Mouse (Mus musculus): ENCODE results near the gene Macrod2.

Gene Macrod2

DNA sequence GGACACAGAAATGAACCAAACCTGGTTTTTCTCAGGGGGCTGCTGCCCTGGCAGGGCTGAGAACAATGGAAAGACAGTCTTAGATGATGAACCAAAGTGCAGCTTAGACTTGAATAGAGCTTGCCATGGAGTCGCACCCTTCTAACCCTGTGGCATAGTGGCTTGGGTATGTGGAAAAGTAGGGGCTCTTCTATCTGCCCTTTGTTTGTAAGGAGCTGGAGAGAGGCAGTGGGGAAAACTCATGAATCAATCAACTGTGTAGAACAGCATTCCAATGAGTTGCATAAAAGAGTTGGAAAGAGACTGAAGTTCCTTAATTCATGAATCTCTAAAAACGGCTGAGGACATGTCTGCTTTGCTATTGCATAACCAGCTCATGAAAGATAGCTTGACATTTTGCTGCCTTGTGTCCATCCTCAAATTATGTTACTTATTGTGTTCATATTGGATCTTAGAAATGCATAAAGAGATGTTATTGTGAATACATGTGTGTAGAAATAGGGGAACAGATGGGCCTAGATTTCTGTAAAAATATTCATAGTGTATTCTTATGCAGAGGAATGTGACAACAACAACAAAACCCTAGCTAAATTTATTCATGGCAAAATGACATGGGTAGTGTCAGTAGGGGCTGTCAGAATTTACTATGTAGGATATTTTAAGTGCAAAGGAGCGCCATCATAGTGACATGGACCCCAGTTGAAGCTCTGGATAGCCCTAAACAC lies 197.6 kb downstream of the Macrod2 start:
- DNase-seq (ENCODE audit: low spot score), result no peak

DNA sequence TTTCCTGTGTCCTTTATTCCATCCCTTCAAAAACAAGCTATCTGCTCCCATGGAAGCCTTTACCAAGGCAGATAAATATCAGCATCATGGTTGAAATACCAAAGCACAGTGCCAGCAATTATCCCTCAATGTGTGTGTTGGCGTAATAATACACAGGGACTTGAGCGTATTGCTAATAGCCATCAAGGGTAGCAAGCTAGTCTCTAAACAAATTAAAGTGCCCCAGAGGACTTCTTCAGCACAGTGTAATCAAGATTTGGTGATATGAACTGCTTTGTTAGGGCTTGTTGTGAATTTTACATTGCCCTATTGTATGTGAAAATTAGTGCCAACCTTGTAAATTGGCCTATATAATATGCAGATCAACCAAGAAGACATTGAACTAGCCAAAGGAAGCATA lies 201.8 kb downstream of the Macrod2 start:
- no peak for DNase-seq (ENCODE audit: low spot score)

GRCm38 (mm10) chr2:140615451-140615850 lies 220.3 kb downstream of the Macrod2 start:
- DNase-seq (ENCODE audit: low spot score), result no peak

DNA sequence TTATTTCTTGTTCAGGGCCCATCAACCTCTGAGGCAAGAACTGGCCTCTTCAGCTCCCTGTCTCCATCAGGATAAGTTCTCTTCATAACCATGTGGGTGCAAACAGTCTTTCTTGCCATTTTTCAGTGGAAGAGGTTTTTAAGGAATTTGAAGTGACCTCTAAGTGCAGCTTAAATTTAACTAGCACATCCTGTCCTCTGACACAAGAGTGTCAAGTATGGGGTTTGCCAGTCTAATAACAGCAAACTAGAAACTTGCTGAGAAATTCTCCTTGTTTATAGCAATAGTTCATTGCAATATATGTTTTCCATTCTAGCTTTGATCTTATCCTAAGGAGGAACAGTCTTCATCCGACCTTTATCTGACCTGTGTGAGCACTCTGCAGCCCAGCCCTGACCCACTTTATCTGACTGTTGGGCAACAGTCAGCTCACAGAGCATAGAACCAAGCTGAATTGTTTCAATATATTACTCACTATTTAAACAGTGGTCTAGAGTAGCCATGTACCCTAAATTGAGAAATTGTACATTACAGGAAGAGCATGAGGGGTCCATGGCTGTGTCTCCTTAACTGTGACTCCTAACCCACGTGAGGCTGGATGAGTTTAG lies 226.7 kb downstream of the Macrod2 start:
- DNase-seq (ENCODE audit: low spot score), result no peak

GRCm38 (mm10) chr2:140653481-140653880 lies 258.4 kb downstream of the Macrod2 start:
- DNase-seq (ENCODE audit: low spot score), result no peak

DNA sequence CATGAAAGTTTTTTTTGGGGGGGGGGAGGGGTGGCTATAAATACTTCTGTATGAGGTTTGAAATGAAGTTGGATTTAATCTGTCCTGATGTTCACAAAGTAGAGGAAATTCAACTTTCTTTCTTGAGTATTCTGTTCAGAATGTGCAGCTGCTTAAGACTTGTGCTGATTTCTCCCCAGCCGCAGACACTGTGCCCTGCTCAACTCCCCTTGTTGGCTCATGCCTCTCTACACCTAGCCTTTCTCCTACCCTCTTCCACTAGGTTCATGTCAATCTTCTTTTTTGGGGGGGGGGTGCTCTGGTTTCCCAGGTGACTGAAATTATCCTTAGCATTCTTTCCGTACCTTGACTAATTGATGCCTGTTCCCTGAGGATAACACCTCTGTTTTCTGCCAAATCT lies 258.9 kb downstream of the Macrod2 start:
- no peak for DNase-seq (ENCODE audit: low spot score)

DNA sequence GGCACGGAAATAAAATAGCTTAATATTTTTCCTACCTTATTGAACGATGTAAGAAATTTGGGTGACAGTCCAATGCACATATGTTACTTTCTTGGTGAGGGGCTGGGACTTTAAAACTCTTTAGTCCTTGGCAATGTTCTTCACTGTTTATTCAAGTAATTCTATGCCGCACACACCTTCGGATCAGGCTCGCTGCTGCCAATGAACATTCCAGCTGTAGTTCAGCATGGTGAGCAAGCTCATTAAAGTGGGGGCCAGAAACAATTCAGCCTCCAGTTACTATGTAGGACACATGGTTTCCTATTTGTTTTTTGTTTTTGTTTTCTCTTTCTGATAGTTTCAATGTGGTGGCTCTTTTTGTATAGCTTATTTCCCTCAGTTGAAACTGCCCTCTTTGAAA lies 267.6 kb downstream of the Macrod2 start:
- no peak for DNase-seq (ENCODE audit: low spot score)

GRCm38 (mm10) chr2:140664381-140664780 lies 269.3 kb downstream of the Macrod2 start:
- no peak for DNase-seq (ENCODE audit: low spot score)

DNA sequence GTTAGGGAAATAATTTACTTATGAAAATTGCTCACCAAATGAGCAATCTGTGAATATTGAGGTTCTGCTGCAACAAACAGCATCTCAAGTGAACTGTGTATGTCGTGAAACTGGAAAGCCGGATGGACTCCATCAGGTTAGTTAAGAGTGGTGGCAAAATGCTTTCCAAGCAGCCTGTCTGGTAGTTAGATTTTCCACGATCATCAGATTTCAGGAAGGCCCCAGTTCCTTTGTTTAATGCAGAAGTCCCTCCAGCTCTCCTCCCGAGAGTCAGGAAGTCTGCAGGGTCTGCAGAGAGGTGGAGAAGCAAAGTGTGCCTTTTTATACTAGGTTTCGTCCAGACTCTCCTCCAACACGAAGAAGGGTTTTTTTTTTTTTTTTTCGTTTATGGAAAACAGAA lies 271.7 kb downstream of the Macrod2 start:
- no peak for DNase-seq (ENCODE audit: low spot score)

DNA sequence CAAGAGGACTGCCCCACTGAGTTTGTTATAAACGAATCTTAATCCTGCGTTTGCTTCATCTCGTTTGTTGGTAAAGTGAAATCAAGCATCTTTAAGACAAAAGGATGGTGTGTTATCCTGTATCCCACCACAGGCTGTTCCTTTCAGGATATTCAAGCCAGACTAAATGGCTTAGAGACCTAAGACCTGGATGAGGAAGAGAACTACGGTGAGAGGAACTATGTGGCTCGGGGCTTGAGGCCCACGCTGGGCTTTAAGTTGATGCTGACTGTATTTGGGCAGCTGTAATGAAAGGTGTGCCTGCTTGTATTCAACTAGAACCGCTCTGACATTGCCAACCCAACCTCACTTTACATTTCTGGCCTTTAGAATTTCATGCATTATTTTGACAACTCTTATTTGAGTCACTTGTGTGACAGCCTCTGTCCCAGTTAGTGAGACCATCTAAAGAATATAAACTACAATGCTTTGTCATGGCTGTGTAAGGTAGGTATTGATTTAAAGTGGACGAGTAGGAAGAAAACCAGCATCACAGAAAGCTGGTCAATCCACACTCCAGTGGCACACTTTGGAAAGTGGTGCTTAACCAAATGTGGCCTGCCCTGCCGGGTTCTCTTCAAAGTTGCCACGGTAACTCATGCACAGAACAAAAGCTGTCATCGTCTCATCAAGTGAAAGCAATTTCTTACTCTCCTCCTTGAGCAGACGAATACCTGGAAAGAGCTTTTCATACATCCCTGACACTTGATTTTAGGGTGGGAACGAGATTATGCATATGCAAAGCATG lies 272.3 kb downstream of the Macrod2 start:
- no peak for DNase-seq (ENCODE audit: low spot score)

DNA sequence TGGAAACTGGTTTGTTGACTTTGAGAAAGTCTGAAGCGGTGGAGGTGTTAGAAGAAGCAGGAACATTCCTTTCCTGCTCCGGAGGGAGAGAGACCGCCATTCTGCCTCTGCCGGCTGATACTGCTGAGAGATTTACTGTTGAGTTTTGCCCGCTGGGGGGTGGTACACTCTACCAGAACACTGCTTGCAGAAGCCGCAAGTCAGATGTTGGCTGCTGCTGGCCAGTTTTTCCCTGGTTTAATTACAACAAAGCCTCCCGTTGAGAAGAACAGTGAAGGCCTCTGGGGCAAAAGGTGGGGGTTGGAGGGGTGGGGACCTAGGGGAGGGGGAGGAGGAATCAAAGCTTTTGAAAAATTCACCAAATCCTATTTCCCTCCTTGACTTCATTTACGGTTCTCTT lies 273.2 kb downstream of the Macrod2 start:
- DNase-seq (ENCODE audit: low spot score), result peak; percentile 24

- no peak for DNase-seq (ENCODE audit: low spot score)
Observed at GRCm38 (mm10) chr2:140669081-140669480, 274.0 kb downstream of the Macrod2 start.

GRCm38 (mm10) chr2:140669786-140670185 lies 274.7 kb downstream of the Macrod2 start:
- no peak for DNase-seq (ENCODE audit: low spot score)

DNA sequence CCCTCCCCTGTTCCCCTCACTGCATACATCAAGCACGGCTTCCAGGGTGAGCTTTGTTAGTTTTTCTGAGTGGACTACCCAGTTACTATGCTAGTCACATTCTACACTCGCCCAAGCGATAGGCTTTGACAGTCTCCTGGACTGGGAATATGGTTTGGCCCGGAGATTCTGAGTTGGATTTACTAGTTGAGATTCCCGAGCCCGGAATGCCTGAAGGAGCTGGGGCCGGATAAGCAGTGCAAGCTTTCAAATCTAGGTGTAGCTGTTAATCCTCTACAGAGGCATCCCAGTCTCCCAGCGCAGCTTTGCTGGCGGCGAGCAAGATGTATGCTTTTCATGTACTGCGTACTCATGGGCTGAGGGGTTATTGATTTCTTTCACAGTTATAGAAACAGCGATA lies 275.3 kb downstream of the Macrod2 start:
- DNase-seq (ENCODE audit: low spot score), result no peak

DNA sequence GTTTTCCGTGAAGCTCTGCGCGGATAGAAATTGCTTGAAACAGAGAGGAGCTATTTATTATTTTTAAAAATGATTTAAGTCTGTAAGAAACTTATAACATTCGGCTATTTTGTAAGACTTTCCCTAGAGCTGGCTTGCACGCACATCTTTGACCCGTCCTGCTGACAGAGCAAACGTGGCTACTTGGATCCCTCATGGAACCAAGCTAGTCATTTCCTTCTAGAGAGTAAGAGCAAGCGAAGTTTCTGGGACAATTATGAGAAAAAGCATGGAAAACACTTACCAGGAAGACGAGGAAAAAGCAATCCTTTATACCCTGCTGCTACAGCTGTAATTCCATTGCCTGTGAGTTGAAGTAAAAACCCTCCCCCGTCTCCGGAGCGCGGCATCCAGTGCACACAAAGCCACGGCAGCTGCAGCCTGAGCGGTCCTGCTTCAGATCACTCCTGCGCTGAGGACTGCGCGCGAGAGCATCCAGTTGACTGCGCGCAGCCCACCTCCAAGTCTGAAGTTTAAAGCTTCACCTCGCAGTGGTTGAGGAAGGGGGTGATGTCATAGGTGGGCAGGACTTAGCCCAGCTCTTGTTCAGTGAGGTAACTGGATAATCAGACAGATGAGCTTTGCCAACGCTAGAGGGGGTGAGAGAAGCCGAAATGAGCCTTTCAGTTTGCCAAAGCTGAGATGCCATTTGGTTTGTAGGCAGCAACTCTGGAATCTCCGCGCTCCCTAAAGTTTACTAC lies 276.0 kb downstream of the Macrod2 start, which contains the start of gene Flrt3:
TSS of gene Flrt3 (minus strand) at position 507 of the 740 bp plus-strand sequence.
- DNase-seq (ENCODE audit: low spot score), result peak; percentile 79

GRCm38 (mm10) chr2:140673466-140673865 lies 278.4 kb downstream of the Macrod2 start:
- no peak for DNase-seq (ENCODE audit: low spot score)

- DNase-seq (ENCODE audit: low spot score), result no peak
Observed at GRCm38 (mm10) chr2:140676728-140677127, 281.6 kb downstream of the Macrod2 start.

DNA sequence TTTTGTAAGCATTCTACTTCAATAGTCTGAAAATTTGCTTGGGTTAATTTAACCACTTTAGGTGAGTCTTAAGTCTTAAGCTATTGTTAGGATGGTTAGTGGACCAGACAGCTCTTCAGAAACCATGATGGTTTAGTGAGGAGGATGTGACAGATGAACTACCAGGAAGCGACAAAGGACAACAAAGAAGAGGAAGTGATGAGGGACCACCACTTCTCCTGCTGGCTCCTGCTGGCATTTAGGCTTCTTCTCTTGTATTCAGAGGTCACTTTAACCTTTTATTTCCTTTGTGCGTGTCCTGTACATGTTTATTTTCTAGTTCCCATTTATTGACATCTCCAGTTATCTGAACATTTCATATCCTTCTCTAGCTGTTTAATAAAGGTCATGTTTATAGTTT lies 295.8 kb downstream of the Macrod2 start:
- DNase-seq (ENCODE audit: low spot score), result no peak

DNA sequence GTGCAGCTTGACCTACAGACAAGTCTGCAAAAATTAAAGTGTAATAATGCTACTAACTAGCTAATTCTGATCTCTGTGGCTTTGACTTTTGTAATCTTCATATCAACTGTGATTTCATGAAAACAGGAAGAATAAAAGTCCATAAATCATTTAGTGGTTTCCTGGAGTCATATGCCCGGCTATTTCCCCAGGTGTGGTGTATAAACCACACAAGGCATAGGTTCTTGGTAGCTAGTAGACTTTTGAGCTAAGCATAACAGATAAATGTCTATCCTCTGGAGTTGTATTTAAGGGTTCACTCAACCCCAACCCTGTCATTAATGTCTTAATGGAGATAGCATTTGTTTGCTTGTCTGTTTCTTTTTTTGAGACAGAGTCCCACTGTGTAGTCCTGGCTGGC lies 296.3 kb downstream of the Macrod2 start:
- DNase-seq (ENCODE audit: low spot score), result no peak

DNA sequence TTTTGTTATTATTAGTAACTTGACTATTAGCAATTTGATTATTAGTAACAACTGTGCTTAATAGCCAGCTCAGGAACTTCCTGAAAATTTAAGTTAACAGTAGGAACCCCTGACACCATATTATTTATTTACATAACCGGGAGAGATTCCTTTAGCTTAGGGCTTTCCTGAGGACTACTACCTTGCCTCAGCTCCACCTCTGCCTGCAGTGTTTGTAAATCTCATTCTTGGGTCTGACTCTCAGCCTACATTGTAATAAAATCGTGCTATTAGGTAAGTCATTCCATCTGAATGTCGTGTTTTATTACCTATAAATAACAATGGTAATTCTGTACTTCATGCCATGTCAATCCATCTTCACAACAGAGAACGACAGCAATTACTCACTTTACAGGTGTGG lies 297.4 kb downstream of the Macrod2 start:
- no peak for DNase-seq (ENCODE audit: low spot score)

- no peak for DNase-seq (ENCODE audit: low spot score)
Observed at GRCm38 (mm10) chr2:140693845-140694244, 298.7 kb downstream of the Macrod2 start.

- DNase-seq (ENCODE audit: low spot score), result no peak
Observed at GRCm38 (mm10) chr2:140698585-140698984, 303.5 kb downstream of the Macrod2 start.

Measured in testis, postnatal 14 days (tissue).